Mouse (Mus musculus) adrenal gland, adult 8-10 months (tissue): ENCODE results near the gene Osbpl2. TPM values are rescaled to one million over a fixed set of nuclear protein-coding genes. Genes with fewer than 3 reads are reported as not detected.

Experiments
- DNase-seq: peaks from one replicate; pipeline ENCODE4 v3.0.0; 2022
- microRNA-seq, 2 experiments: library from miRNA; unstranded; fragments of <30 nt; microRNA quantifications; one replicate each; pipeline ENCODE4 v1.2.0; 2022
- total RNA-seq, 4 experiments: library from RNA; stranded (reverse); gene quantifications; 2 replicates each; pipeline ENCODE4 v1.2.4; 2022

Gene Osbpl2
- total RNA-seq, 4 experiments from 2014 or later = 41.8 to 61.6 (median 48.6) TPM

GRCm38 (mm10) chr2:180204501-180204900 is 85.4 kb downstream of the Osbpl2 start:
- no peak for DNase-seq

GRCm38 (mm10) chr2:180205083-180205955 is 86.2 kb downstream of the Osbpl2 start:
- no peak for DNase-seq

GRCm38 (mm10) chr2:180205956-180206280 is 86.8 kb downstream of the Osbpl2 start:
- no peak for DNase-seq

- no peak for DNase-seq
These were observed 88.7 kb downstream of the Osbpl2 start for GRCm38 (mm10) chr2:180207840-180208239.

GRCm38 (mm10) chr2:180208976-180209375 is 89.9 kb downstream of the Osbpl2 start:
- no peak for DNase-seq

DNA sequence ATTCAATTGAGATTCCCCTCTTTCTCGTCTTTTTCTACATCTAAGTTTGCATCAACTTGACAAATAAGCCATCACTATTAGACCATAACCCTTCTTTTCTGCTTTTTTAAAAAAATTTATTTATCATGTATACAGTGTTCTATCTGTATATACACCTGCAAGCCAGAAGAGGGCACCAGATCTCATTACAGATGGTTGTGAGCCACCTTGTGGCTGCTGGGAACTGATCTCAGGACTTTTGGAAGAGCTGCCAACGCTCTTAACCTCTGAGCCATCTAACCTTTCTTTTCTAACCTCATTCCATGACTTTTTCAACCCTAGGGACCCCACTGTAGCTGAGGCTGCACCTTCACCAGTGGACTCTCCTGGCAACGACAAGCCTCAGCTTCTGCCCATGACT is 93.1 kb downstream of the Osbpl2 start:
- DNase-seq = no peak

Small RNAs within 50 kb of the gene (microRNA-seq; reads per million reads assigned to microRNA genes)
- 0 to 0.17 reads per million in 2 experiments for gene Mir7005

Other genes starting within 250 kb of the Osbpl2 start
- 10 to 100 TPM; 16.8 to 22.8 (median 19.6) TPM for gene Taf4, start 142.7 kb upstream of the Osbpl2 start, total RNA-seq
- gene Lsm14b, start 94.3 kb upstream of the Osbpl2 start, total RNA-seq = 10 to 100 TPM; 41.8 to 54.8 (median 48.5) TPM
- gene Psma7, start 76.9 kb upstream of the Osbpl2 start, total RNA-seq = 100 to 1,000 TPM; 195 to 232 (median 215) TPM
- gene Ss18l1, start 76.8 kb upstream of the Osbpl2 start, total RNA-seq = 10 to 100 TPM in 3 of 4 experiments, 1 to 10 TPM in 1; 9.9 to 14.3 (median 11.7) TPM
- 10 to 100 TPM; 17.3 to 26.1 (median 21.6) TPM for gene Mtg2, start 48.7 kb upstream of the Osbpl2 start, total RNA-seq
- under 1 TPM; 0.17 to 0.89 (median 0.27) TPM for gene Hrh3, start 14.8 kb upstream of the Osbpl2 start, total RNA-seq
- 100 to 1,000 TPM; 158 to 178 (median 163) TPM for gene Adrm1, start 52.2 kb downstream of the Osbpl2 start, total RNA-seq
- gene Lama5, start 106.6 kb downstream of the Osbpl2 start, total RNA-seq = 10 to 100 TPM; 27.7 to 97.1 (median 46.8) TPM
- gene Rps21, start 138.1 kb downstream of the Osbpl2 start, total RNA-seq = 1,000 to 10,000 TPM in 1 of 4 experiments, 100 to 1,000 TPM in 3; 772 to 1,010 (median 917) TPM
- gene Cables2, start 154.2 kb downstream of the Osbpl2 start, total RNA-seq = 10 to 100 TPM; 13.6 to 17.0 (median 15.1) TPM
- not detected for gene Rbbp8nl, start 170.6 kb downstream of the Osbpl2 start, total RNA-seq
- under 1 TPM in 2 of 4 experiments, not detected in 2; 0.07 to 0.09 TPM for gene Gata5, start 215.4 kb downstream of the Osbpl2 start, total RNA-seq